Mouse (Mus musculus) retina, adult 2 months (tissue): ENCODE measurements at regions not wholly inside any gene's neighbourhood (a gene's known extent, or its start where the extent isn't known, plus 50 kb on each side); places are given as distances from the start of the nearest gene placed in this dataset.

Source experiments
- DNase-seq: peaks from one replicate; pipeline ENCODE4 v3.0.0-alpha.2; 2012; ENCODE audit warnings: low read depth, low spot score

DNA sequence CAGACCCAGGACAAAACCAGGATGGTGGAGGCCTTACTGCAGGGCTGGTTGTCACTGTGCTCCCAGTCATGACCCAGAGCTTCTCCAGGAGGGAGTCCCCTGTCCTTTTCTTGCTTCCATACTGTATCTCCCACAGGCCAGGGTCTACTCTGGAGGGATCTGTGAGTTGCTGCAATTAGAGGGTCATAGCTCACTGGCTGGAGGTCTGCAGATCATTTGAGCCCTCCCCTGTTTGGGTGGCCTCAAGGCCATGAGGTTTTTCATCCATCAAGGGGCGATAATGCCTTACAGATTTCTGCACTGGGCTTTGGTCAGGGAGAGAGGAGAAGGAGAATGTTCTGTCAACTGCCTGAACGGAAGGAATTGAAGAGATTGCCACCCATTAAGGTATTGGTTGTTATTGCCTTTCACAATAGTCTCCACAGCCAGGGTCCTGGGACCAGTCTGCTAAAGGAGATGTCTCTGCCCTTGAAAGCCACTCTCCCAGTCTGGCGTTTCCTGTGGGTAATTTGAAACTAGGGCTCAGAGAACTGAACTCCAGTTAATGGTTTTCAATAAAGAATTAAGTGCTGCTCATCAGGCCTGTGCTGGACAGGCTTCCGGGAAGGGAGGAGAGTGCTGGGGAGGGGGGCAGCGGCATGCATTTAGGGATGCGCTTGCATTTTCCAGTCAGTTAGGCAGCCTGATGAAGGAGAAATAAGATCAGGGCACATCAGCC, 147.4 kb downstream of the Dmrta2 start:
- no peak for DNase-seq

DNA sequence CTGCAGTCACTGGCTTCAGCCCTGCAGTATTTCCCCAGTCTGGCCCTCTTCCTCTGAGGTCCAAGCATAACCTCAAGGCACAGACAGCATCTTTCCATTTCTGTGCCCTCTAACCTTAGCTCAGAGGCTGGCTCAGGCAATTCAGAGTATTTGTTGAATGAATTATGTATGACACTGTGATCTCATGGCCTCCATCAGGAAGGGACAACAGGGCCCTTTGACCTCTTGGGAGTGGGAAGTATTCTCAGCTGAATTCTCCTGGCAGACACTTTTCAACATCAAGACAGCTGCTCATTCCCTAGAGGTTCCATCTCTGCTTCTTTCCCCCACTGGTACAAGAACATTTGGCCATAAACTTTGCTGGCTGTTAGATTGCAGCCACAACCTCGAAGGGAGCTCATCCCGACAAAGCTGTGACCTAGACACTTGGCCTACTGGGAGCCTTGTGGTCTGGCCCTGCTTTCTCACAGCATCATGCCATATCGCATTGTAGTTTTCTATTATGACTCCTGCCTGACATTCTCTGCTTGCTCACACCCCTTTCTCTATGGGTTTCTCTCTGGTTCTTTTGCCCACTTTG, 150.2 kb downstream of the Dmrta2 start:
- DNase-seq: no peak

DNA sequence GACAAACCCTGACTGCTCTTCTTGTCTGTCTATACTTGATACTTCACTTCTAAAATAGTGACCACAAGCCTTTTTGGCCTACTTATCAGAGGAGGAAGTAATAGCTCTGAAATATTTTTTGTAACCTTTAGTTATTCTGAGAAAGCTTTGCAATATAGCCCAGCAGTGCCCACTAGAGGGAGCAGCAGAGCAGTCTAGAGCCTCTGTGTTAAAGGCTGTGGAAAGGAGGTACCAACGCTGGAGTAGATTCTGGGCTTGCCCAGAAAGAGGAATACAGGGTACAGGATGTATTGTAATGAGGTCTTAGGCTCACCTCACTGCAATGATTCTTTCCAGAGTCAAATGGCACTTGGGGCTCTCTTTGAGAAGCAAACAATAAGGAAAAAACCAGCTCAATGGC, 151.1 kb downstream of the Dmrta2 start:
- peak; percentile 40 for DNase-seq

DNA sequence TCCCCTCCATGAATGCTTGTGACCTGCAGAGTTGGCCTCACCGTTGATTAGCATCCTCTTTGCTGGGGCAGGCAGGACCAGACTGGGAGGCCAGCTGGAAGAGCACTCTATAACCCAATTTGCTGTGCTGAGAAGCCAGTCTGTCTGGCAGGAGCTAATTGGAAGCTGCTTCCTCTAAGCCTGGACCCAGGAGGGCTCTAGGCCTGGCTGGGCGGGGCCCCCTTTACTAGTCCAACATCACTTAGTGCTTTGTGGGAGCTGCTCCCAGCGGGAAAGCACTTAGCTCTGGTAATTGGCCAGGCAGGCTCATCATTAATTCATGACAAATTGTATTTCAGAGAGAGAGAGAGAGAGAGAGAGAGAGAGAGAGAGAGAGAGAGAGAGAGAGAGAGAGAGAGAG, 151.7 kb downstream of the Dmrta2 start:
- DNase-seq: no peak

DNA sequence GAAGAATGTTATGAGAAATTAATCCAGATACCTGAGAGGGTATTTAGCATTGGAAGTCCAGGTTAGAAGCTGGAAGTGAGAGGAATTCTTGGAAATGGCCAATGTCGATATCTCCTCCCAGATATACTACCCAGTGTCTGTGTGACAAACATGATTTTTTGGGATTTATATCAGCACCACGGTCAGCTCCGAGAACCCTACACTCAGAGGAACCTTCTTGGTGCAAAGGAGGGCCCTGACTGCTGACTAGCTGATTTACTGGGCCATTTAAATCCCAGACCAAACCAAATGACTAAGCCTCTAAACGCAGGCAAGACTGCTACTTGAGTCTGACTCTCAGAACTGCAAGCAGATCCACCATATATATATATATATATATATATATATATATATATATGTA, 154.2 kb downstream of the Dmrta2 start:
- no peak for DNase-seq

DNA sequence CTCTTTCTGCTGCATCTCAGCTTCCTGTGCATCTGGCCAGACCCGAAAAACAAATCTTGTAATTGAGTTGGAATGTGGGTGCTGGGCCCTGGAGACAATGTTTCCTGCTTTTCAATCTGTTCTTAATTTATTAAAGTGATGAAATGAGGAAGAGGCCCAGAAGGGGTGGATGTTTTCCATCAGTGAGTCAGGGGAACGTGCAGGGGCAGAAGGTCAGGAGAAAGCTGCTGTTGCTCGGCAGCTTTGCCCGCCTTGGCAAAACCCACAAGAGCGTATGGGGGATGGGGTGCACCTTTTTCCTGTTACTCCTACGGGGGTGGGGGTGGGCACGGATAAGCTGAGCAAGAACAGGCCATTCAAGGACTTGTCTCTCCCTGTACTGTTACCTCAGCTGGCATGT, 156.2 kb downstream of the Dmrta2 start:
- no peak for DNase-seq

DNA sequence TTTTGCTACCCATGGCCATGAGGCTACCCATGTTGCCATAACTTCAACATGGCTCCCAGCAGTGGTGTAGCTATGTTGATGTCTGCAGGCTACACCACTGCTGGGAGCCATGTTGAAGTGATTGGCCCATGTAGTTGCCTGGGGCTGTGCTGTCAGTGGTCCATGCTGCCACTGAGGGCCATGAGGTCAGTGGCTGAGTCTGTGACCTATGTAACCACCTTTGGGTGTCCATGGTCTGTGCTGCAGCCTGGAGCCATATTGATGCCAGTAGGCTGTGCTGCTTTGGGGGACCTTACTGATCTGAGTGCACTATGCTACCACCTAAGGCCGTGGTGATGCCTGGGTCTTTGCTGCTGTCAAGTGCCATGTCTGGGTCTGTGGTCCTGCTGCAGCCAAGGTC, 167.4 kb downstream of the Dmrta2 start:
- DNase-seq: no peak

DNA sequence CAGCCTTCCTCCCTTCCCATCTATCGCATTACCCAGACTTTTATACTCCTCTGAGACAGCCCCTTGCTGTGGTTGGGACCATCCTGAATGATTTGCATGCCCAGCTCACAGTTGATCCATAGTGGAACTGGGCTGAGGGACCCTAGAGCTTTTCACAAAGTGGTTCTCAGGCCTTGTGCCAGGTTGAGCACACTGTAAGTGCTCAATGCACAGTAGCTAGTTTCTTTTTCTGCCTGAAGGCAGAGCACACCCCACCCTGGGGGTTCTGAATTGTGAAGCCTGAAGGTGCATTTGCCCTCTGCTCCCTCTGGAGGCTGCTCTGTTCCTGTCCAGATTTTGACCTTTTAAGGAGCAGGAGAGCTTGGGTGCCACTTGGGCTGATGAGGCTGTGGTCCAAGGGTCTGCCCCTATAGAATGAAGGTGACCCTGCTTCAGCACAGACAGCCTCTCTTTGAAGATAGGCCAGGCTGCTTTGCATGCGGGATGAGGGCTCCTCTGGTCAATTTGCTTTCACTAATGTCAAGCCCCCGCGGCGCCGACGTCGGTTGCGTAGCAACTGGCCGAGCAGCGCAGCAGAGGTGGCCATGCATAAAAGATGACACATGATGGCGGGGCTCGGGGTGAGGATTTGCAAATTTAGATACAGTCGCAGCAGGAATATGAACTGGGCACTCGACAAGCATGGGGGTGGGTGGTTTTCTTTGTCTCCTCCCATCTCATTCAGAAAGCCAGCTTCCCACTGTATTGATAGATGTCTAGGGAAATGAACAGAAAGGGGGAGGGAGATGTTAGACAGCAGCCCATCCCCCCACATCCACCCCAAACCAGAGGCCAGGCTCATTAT, 174.5 kb downstream of the Dmrta2 start:
- no peak for DNase-seq
